Mouse (Mus musculus) intestine, embryonic 15.5 days (tissue): ENCODE results near the gene Gprc5c. TPM values are rescaled to one million over a fixed set of nuclear protein-coding genes. Genes with fewer than 3 reads are reported as not detected.
A peak's percentile ranks its signal among the peaks of the same experiment; 100 is the strongest.

Experiments
- ATAC-seq: fragments of 200-750 bp; cut with Nextera tagmentation; 2 replicates; pipeline ENCODE4 v1.8.0; 2017; ENCODE audit warnings: moderate TSS enrichment, moderate library complexity
- H3K27ac ChIP-seq: fragments of 300-500 bp; sonication (generic); 2 replicates; pipeline ENCODE4 v1.5.1; 2015; ENCODE audit warnings: mild to moderate bottlenecking, inconsistent platforms
- H3K27me3 ChIP-seq: fragments of 300-500 bp; sonication (generic); replicated peaks from 2 replicates; pipeline ENCODE4 v1.6.1; 2015; ENCODE audit warnings: inconsistent platforms
- H3K36me3 ChIP-seq: fragments of 300-500 bp; sonication (generic); 2 replicates; pipeline ENCODE4 v1.6.1; 2015; ENCODE audit warnings: inconsistent platforms
- H3K4me1 ChIP-seq: fragments of 300-500 bp; sonication (generic); replicated peaks from 2 replicates; pipeline ENCODE4 v1.6.1; 2015; ENCODE audit warnings: inconsistent platforms
- H3K4me2 ChIP-seq: fragments of 300-500 bp; sonication (generic); replicated peaks from 2 replicates; pipeline ENCODE4 v1.6.1; 2015; ENCODE audit warnings: mild to moderate bottlenecking, inconsistent platforms
- H3K4me3 ChIP-seq: fragments of 300-500 bp; sonication (generic); replicated peaks from 2 replicates; pipeline ENCODE4 v1.5.1; 2015; ENCODE audit warnings: inconsistent platforms
- H3K9ac ChIP-seq: fragments of 300-500 bp; sonication (generic); 2 replicates; pipeline ENCODE4 v1.6.1; 2015; ENCODE audit warnings: inconsistent platforms
- H3K9me3 ChIP-seq: fragments of 300-500 bp; sonication (generic); 2 replicates; pipeline ENCODE4 v1.6.1; 2016; ENCODE audit warnings: inconsistent platforms
- WGBS: fragments of 180-500 bp; shearing (Covaris S2); methylation state at CpG from one replicate; pipeline ENCODE4 v1.1.7; 2015; 5-methylcytosine and 5-hydroxymethylcytosine counted together
- polyA plus RNA-seq: library from polyadenylated mRNA; unstranded; fragments of >200 nt; fragmentation: Nextera tagmentation; extraction: Ambion mirVana; gene quantifications from 2 replicates; pipeline ENCODE4 v1.2.1, GENCODE M21; 2015

Gene Gprc5c
- polyA plus RNA-seq, 1 experiment from 2014 or later: 16.0 TPM

DNA sequence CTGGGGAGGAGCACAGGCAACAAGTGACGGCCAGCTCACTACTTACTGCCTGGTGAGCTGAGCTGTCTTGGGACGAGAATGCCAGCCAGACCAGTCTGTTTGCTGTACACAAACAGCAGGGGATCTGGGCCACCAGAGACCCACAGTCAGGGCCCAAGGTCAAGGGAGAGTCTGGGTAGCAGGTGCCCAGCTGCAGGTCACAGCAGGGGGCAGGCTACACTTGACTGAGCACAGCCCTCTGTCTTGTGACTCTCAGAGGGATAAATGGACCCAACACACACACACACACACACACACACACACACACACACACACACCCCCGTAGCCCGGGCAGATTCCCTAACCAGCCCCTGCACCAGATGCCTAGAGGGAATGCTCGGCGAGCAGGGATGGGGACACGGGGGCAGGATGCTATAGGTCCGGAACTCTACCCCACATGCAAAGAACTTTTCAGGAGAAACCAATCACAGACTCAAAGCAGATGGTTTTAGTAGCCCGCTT lies 24.4 kb downstream of the Gprc5c start:
- Histone ChIP-seq H3K4me2 (no peak overlapping the region), H3K9me3 (no peaks in the 10 kb centered on the region), H3K9ac (no peak overlapping the region), H3K4me1 (peaks cover 24% of the 10 kb centered on the region), H3K27me3 (no peaks in the 10 kb centered on the region), H3K4me3 (no peak overlapping the region), H3K27ac (no peak overlapping the region), H3K36me3 (peaks cover 5% of the 10 kb centered on the region; the same call in 1 of the 2 replicates)
- no peak for ATAC-seq
- WGBS: 16% methylated on average over 9 of the region's 9 CpGs

DNA sequence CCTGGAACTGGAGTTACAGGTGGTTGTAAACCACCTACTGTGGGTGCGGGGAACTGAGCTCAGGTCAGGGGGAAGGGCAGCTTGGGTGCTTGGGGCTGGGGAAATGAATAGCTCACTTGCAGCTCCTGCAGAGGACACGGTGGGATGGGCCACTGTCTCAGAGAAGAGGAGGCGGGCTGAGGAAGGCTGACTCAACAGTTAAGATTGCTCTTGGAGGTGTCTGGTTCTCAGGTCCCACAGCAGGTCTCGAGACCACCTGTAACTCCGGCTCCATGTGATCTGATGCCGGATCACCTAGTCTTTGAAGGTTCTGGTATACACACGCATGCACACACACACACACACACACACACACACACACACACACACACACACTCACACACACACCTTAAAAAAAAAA lies 25.2 kb downstream of the Gprc5c start:
- Histone ChIP-seq H3K9me3 (no peaks in the 10 kb centered on the region), H3K4me2 (no peak overlapping the region), H3K27ac (no peak overlapping the region), H3K36me3 (no peaks in the 10 kb centered on the region), H3K4me3 (no peak overlapping the region), H3K9ac (no peak overlapping the region), H3K27me3 (no peaks in the 10 kb centered on the region), H3K4me1 (peaks cover 24% of the 10 kb centered on the region)
- peak; percentile 34; the same call in 1 of the 2 replicates for ATAC-seq
- 37% methylated on average over 7 of the region's 7 CpGs for WGBS

DNA sequence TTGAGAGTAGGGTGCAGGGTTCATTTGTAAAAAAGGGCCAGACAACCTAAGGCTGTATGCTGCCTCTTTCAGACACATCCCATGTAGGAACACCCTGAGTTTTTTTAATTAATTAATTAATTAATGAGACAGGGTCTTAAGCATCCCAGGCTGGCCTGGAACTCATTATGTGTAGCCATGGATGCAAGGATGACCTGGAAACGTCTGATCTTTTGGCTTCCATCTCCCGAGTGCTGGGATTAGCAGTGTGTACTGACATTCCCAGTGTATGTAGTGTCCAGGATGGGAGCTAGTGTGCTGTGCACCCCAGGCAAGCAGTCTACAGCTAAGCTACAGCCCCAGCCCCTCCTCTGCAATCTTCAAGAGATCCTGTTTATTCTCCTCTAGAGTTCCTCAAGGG lies 25.7 kb downstream of the Gprc5c start:
- Histone ChIP-seq H3K9me3 (no peaks in the 10 kb centered on the region), H3K9ac (no peak overlapping the region), H3K4me3 (no peak overlapping the region), H3K4me2 (no peak overlapping the region), H3K36me3 (no peaks in the 10 kb centered on the region), H3K27me3 (no peaks in the 10 kb centered on the region), H3K4me1 (peaks cover 24% of the 10 kb centered on the region), H3K27ac (no peak overlapping the region)
- no peak for ATAC-seq
- WGBS: 32% methylated on average over 2 of the region's 2 CpGs

DNA sequence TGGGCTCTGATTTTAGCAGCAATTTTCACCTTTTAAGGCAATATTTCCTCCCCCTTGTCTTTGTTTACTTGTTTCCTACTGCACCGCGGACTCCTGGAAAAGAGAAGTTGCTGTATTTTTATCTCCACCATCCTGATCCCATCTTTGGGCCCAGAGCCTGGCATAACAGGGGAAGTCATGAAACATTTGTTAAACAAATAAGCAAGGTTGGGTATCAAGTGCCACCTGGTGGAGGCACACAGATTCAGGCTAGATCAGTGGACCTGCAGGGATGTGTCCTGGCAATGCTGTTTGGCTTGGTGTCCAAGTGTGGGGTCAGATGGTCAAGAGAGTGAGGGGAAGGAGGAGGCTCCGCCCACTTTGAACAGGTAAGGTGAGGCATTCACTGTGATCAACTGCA lies 26.2 kb downstream of the Gprc5c start:
- Histone ChIP-seq H3K4me2 (no peak overlapping the region), H3K27me3 (no peaks in the 10 kb centered on the region), H3K27ac (no peak overlapping the region), H3K4me1 (peaks cover 24% of the 10 kb centered on the region), H3K9me3 (no peaks in the 10 kb centered on the region), H3K4me3 (no peak overlapping the region), H3K9ac (no peak overlapping the region), H3K36me3 (no peaks in the 10 kb centered on the region)
- ATAC-seq: no peak
- WGBS: 37% methylated on average over 3 of the region's 3 CpGs

DNA sequence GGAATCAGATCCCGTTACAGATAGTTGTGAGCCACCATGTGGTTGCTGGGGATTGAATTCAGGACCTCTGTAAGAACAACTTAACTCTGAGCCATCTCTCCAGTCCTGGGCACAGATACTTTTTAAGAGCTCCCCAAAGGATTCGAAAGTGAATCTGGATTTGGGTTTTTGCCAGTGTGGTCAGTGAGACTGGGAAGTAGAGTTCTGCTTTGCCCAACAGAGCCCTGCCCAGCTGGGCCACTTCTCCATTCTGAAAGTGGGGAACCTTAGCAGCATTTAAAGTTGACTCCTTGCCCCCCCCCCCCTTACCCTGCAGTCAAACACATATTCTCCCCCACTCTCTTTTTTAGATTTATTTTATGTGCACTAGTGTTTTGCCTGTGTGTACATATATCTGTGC lies 28.7 kb downstream of the Gprc5c start:
- Histone ChIP-seq H3K9ac (no peak overlapping the region), H3K9me3 (no peaks in the 10 kb centered on the region), H3K4me1 (0 out of 2 replicates have a peak, but pooled peaks cover 8% of the 10 kb centered on the region), H3K4me3 (no peak overlapping the region), H3K27ac (no peak overlapping the region), H3K36me3 (no peaks in the 10 kb centered on the region), H3K4me2 (no peak overlapping the region), H3K27me3 (no peaks in the 10 kb centered on the region)
- 73% methylated on average over 2 of the region's 2 CpGs for WGBS
- ATAC-seq: no peak

DNA sequence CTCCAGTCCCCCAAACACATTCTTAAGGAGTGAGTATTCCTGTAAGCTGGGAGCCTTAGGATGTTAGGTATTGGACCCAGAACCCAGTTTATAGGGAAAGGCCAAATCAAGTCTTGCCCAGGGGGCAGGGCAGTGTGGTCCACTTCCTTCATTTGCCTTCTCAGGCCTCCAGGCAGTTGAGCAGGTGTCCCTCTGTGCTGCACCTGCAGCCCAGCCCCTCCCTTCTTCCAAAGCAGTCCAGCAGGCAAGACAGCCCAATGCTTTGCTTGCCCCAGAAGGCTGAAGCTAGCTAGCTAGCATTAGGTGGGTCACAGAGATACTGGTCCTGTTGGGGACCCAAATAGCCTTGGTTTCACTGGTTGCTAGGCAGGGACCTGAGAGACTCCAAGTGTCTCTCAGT lies 29.2 kb downstream of the Gprc5c start:
- Histone ChIP-seq H3K27me3 (no peaks in the 10 kb centered on the region), H3K27ac (no peak overlapping the region), H3K4me1 (0 out of 2 replicates have a peak, but pooled peaks cover 8% of the 10 kb centered on the region), H3K9me3 (no peaks in the 10 kb centered on the region), H3K4me3 (no peak overlapping the region), H3K36me3 (no peaks in the 10 kb centered on the region), H3K4me2 (no peak overlapping the region), H3K9ac (no peak overlapping the region)
- ATAC-seq: no peak

DNA sequence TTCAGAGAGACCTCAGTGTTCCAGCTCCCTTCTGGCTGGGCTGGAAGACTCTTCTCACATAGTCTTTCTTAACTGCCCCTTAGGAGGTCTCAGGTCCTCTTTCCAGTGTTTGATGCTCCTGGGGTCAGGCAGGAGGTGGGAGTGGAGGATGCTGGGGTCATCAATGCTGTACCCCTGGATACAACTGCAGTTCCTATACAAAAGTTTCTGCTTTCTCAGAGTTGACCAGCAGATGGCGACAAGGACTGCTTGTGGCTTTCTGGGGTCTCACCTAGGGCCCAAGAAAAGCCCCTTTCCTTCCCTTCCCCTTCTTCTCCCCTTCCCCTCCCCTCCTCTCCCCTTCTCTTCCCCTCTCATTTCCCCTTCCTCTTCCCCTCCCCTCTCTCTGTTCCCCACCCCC lies 29.6 kb downstream of the Gprc5c start:
- no peak overlapping the region for H3K27ac ChIP-seq
- H3K4me1 ChIP-seq: 0 out of 2 replicates have a peak, but pooled peaks cover 8% of the 10 kb centered on the region
- H3K4me2 ChIP-seq: no peak overlapping the region
- no peaks in the 10 kb centered on the region for H3K36me3 ChIP-seq
- no peaks in the 10 kb centered on the region for H3K9me3 ChIP-seq
- no peaks in the 10 kb centered on the region for H3K27me3 ChIP-seq
- no peak overlapping the region for H3K4me3 ChIP-seq
- no peak for ATAC-seq
- H3K9ac ChIP-seq: no peak overlapping the region
- 0% methylated on average over 1 of the region's 1 CpGs for WGBS

DNA sequence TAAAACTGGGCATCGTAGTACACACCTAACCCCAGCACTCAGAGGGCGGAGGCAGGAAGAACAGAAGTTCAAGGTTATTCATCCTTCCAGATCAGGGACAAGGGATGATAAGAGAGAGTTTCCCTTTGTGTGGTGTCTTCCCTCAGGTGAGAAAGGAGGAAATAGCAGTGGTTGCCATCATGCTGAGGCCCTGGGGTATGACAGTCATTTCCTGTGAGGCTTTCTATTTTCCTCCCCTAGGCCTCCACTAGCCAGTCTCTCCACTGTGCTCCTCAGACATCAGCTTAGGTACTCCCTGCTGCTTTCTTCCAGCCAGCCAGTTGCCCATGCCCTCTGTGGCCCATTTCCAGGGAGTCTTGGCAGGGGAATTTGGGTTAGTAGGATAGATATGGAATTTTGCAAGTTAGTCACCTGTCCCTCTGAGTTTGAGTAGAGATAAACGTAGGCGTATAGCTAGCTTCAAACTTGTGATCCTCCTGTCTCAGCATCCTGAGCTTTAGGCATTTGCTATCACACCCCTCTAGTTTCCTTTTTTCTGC lies 32.4 kb downstream of the Gprc5c start:
- H3K9ac ChIP-seq: no peak overlapping the region
- no peak overlapping the region for H3K27ac ChIP-seq
- no peak overlapping the region for H3K4me3 ChIP-seq
- no peaks in the 10 kb centered on the region for H3K36me3 ChIP-seq
- 90% methylated on average over 4 of the region's 4 CpGs for WGBS
- no peaks in the 10 kb centered on the region for H3K27me3 ChIP-seq
- H3K4me1 ChIP-seq: no peaks in the 10 kb centered on the region
- no peak overlapping the region for H3K4me2 ChIP-seq
- ATAC-seq: no peak
- H3K9me3 ChIP-seq: no peaks in the 10 kb centered on the region

DNA sequence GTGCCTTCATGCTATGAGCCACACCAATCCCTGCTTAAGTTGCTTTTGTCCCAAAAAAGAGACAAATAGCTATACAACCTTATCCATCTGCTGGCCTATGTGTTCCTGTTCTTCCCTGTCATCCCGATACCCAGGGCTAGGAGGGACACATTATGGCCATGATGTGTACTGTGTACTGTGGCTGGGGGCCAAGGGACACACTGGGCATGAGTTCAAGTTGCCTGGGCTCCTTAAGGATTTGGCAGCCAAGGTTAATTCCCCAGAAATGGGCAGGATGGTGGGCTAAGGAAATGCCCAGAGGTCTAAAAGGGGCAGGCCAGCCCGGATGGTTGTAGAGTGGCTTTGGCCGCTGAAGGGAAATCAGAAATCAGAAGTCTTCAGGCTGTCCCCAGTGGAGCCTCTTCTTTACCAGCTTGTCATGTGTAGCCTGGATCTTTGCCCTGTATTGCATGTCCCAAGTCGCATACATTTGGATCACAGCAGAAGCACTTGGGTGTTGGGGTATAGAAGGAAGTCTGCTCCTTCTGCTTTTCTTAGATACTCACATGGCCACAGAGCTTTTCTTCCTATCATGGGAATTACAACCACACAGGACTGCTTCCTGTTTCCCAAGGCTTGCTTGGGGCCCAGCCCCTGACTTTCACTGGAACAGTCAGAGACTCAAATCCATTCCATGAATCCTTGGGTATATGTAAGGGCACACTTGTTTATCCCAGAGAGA lies 33.6 kb downstream of the Gprc5c start:
- Histone ChIP-seq H3K27ac (no peak overlapping the region), H3K4me2 (no peak overlapping the region), H3K36me3 (no peaks in the 10 kb centered on the region), H3K4me3 (no peak overlapping the region), H3K9ac (no peak overlapping the region), H3K4me1 (no peaks in the 10 kb centered on the region), H3K9me3 (no peaks in the 10 kb centered on the region), H3K27me3 (no peaks in the 10 kb centered on the region)
- 86% methylated on average over 4 of the region's 4 CpGs for WGBS
- ATAC-seq: no peak

DNA sequence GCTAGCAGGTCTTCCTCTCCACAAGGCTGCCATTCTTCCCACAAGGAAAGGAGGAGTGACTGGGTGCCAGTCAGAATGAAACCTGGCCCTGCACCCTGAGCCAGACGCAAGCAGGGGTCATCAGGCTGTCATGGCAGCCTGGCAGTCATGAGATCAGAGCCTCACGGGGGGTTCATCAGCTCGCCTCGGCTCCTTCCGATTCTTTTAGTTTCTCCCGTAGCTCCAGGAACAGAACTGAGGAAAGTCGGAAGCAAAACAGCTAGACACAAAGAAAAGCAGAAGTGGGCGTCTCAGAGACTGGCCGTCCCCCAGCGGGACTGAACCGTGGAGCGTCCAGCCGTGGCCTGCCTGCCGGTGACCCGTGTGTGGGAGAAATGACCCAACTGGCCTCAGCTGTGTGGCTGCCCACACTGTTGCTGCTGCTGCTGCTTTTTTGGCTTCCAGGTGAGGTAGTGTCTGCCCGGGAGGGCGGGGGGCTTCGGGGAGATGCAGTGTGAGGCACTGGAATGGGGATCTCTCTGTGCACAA lies 39.1 kb downstream of the Gprc5c start, which contains the start of gene Cd300a:
Cd300a (plus strand) TSS at position 51 of the 528 bp plus-strand sequence.
- H3K36me3 ChIP-seq: no peaks in the 10 kb centered on the region
- H3K9ac ChIP-seq: no peak within 1 kb of the TSS
- H3K9me3 ChIP-seq: no peaks in the 10 kb centered on the region
- 78% methylated on average over 18 of the region's 18 CpGs for WGBS
- no peak within 1 kb of the TSS for H3K4me3 ChIP-seq
- no peaks in the 10 kb centered on the region for H3K27me3 ChIP-seq
- no peak for ATAC-seq
- no peak within 1 kb of the TSS for H3K4me2 ChIP-seq
- H3K27ac ChIP-seq: no peak within 1 kb of the TSS
- no peaks in the 10 kb centered on the region for H3K4me1 ChIP-seq

DNA sequence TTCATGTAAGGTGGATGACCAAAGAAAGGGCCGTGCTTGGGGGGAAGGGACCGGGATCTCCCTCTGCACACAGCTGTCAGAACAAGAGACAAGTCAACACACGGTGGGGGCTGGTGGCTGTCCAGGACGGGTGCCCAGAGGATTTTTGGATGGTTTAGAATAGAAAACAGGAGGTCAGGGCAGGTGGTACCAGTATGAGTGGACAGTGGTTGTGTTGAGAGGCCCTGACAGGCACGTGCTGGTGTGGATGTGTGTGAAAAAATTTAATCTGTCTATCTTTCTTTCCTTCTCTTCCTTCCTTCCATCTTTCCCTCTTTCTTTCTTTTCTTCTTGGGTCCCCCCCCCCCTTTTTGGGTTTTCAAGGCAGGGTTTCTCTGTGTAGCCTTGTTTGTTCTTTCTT lies 39.6 kb downstream of the Gprc5c start:
- 56% methylated on average over 5 of the region's 5 CpGs for WGBS
- no peak overlapping the region for H3K4me2 ChIP-seq
- no peak for ATAC-seq

DNA sequence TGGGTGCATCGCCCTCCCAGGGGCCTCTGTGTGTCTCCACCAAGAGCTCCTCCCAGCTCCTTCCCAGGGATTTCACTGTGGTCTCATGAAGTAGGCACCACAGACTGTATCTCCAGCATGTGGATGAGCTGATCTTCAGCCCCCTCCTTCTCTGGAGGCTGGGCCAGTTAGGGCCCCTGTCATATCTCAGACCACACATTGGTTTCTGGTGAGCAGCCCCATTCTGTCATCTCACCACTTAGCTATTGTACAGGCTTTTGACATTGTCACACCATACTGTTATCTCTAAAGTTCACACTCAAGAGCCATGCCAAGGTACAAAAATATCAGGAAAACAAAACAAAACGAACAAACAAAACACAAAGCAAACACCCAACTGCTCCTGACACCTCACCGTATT lies 45.1 kb downstream of the Gprc5c start:
- no peaks in the 10 kb centered on the region for H3K4me1 ChIP-seq
- 83% methylated on average over 3 of the region's 3 CpGs for WGBS
- no peak overlapping the region for H3K4me3 ChIP-seq
- no peak for ATAC-seq
- H3K36me3 ChIP-seq: no peaks in the 10 kb centered on the region
- H3K4me2 ChIP-seq: no peak overlapping the region
- no peaks in the 10 kb centered on the region for H3K27me3 ChIP-seq
- H3K9me3 ChIP-seq: no peaks in the 10 kb centered on the region
- H3K27ac ChIP-seq: no peak overlapping the region
- H3K9ac ChIP-seq: no peak overlapping the region

More for the DNA sequence above, 39.6 kb downstream of the Gprc5c start:
- H3K27me3 ChIP-seq: no peaks in the 10 kb centered on the region
- H3K4me1 ChIP-seq: no peaks in the 10 kb centered on the region
- H3K36me3 ChIP-seq: no peaks in the 10 kb centered on the region
- H3K4me3 ChIP-seq: no peak overlapping the region
- H3K27ac ChIP-seq: no peak overlapping the region
- H3K9ac ChIP-seq: no peak overlapping the region
- H3K9me3 ChIP-seq: no peaks in the 10 kb centered on the region

DNA sequence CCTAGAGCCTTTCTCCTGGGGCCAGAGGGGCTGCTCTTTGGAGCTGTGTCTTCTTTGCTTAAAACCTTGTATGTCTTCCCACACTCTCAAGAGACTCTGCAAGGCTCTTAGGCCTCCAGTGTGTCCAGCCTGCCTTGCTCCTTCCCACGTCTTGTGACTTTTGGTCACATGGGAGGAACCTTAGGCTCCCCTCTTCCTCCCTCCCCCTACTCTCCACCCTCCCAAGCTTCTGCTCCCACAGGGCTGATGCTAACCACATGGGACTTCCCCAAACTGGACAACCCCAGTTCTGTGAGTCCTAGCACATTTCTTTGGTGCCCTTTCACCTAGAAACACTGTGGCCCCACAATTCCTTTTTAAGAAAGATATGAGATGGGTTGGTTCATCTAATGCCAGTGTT lies 47.1 kb downstream of the Gprc5c start:
- no peak overlapping the region for H3K9ac ChIP-seq
- ATAC-seq: no peak
- no peaks in the 10 kb centered on the region for H3K27me3 ChIP-seq
- H3K4me2 ChIP-seq: no peak overlapping the region
- H3K36me3 ChIP-seq: no peaks in the 10 kb centered on the region
- H3K27ac ChIP-seq: no peak overlapping the region
- H3K4me1 ChIP-seq: no peaks in the 10 kb centered on the region
- H3K9me3 ChIP-seq: no peaks in the 10 kb centered on the region
- no peak overlapping the region for H3K4me3 ChIP-seq
- WGBS: 28% methylated on average over 1 of the region's 1 CpGs
